Mouse (Mus musculus) limb, embryonic 15.5 days (tissue): Measurements from ENCODE around the gene Olfr1360. TPM values are rescaled to one million over a fixed set of nuclear protein-coding genes. Genes with fewer than 3 reads are reported as not detected.
A peak's percentile ranks its signal among the peaks of the same experiment; 100 is the strongest.

Experiments
- ATAC-seq: fragments of 200-750 bp; cut with Nextera tagmentation; 2 replicates; pipeline ENCODE4 v1.8.0; 2017; ENCODE audit warnings: low read depth, moderate TSS enrichment; ENCODE audit not compliant: insufficient number of reproducible peaks, low FRiP score, low TSS enrichment
- H3K27ac ChIP-seq: fragments of 300-500 bp; sonication (generic); 2 replicates; pipeline ENCODE4 v1.5.1; 2015; ENCODE audit warnings: moderate library complexity, mild to moderate bottlenecking, inconsistent platforms
- H3K27me3 ChIP-seq: fragments of 300-500 bp; sonication (generic); 2 replicates; pipeline ENCODE4 v1.6.1; 2015; ENCODE audit warnings: inconsistent platforms
- H3K36me3 ChIP-seq: fragments of 300-500 bp; sonication (generic); 2 replicates; pipeline ENCODE4 v1.6.1; 2015; ENCODE audit warnings: inconsistent platforms
- H3K4me1 ChIP-seq: fragments of 300-500 bp; sonication (generic); 2 replicates; pipeline ENCODE4 v1.6.1; 2015; ENCODE audit warnings: inconsistent platforms
- H3K4me2 ChIP-seq: fragments of 300-500 bp; sonication (generic); 2 replicates; pipeline ENCODE4 v1.6.1; 2015; ENCODE audit warnings: mild to moderate bottlenecking, inconsistent platforms
- H3K4me3 ChIP-seq: fragments of 300-500 bp; sonication (generic); 2 replicates; pipeline ENCODE4 v1.5.1; 2015; ENCODE audit warnings: mild to moderate bottlenecking, inconsistent platforms
- H3K9ac ChIP-seq: fragments of 300-500 bp; sonication (generic); 2 replicates; pipeline ENCODE4 v1.6.1; 2015; ENCODE audit warnings: inconsistent platforms
- H3K9me3 ChIP-seq: fragments of 300-500 bp; sonication (generic); 2 replicates; pipeline ENCODE4 v1.6.1; 2016; ENCODE audit warnings: inconsistent platforms
- WGBS: fragments of 180-500 bp; shearing (Covaris S2); methylation state at CpG from one replicate; pipeline ENCODE4 v1.1.7; 2015; 5-methylcytosine and 5-hydroxymethylcytosine counted together
- polyA plus RNA-seq: library from polyadenylated mRNA; unstranded; fragments of >200 nt; fragmentation: Nextera tagmentation; extraction: Ambion mirVana; gene quantifications from 2 replicates; pipeline ENCODE4 v1.2.1, GENCODE M21; 2015

Gene Olfr1360
- polyA plus RNA-seq, 1 experiment from 2014 or later = not detected

GRCm38 (mm10) chr13:21715131-21715863, 38.1 kb upstream of the Olfr1360 start:
- H3K4me1 ChIP-seq = peaks cover 22% of the 10 kb centered on the region
- no peaks in the 10 kb centered on the region for H3K9me3 ChIP-seq
- peak overlapping the region; percentile 89 for H3K27ac ChIP-seq
- peak overlapping the region; percentile 69 for H3K4me2 ChIP-seq
- no peak for ATAC-seq
- H3K9ac ChIP-seq = peak overlapping the region; percentile 28; the same call in 1 of the 2 replicates
- H3K36me3 ChIP-seq = no peaks in the 10 kb centered on the region
- no peaks in the 10 kb centered on the region for H3K27me3 ChIP-seq
- H3K4me3 ChIP-seq = peak overlapping the region; percentile 44
- under 1% methylated on average over 22 of the region's 22 CpGs for WGBS

- Histone ChIP-seq H3K36me3 (no peaks in the 10 kb centered on the region), H3K4me2 (peak overlapping the region; percentile 69), H3K9me3 (no peaks in the 10 kb centered on the region), H3K4me1 (peaks cover 22% of the 10 kb centered on the region), H3K9ac (no peak overlapping the region), H3K27ac (peak overlapping the region; percentile 89), H3K27me3 (no peaks in the 10 kb centered on the region), H3K4me3 (peak overlapping the region; percentile 44)
- 2% methylated on average over 7 of the region's 7 CpGs for WGBS
- no peak for ATAC-seq
Measured at GRCm38 (mm10) chr13:21714725-21715124, 37.5 kb upstream of the Olfr1360 start.

- Histone ChIP-seq H3K4me1 (peaks cover 9% of the 10 kb centered on the region), H3K9ac (no peak overlapping the region), H3K27me3 (no peaks in the 10 kb centered on the region), H3K36me3 (no peaks in the 10 kb centered on the region), H3K4me2 (peak overlapping the region; percentile 52), H3K27ac (no peak overlapping the region; the same call in 1 of the 2 replicates), H3K9me3 (no peaks in the 10 kb centered on the region), H3K4me3 (peak overlapping the region; percentile 68)
- no peak for ATAC-seq
- WGBS = 28% methylated on average over 4 of the region's 4 CpGs
Measured at GRCm38 (mm10) chr13:21711698-21712097, 34.5 kb upstream of the Olfr1360 start.

GRCm38 (mm10) chr13:21710821-21711525, 33.8 kb upstream of the Olfr1360 start:
- Histone ChIP-seq H3K4me3 (peak overlapping the region; percentile 68), H3K4me1 (peaks cover 9% of the 10 kb centered on the region), H3K27me3 (no peaks in the 10 kb centered on the region), H3K9me3 (no peaks in the 10 kb centered on the region), H3K9ac (0 out of 2 replicates have a peak overlapping the region, but pooled peaks have one; percentile 18), H3K27ac (peak overlapping the region; percentile 68), H3K36me3 (no peaks in the 10 kb centered on the region), H3K4me2 (peak overlapping the region; percentile 52)
- WGBS = 3% methylated on average over 22 of the region's 22 CpGs
- peak; percentile 81 for ATAC-seq

DNA sequence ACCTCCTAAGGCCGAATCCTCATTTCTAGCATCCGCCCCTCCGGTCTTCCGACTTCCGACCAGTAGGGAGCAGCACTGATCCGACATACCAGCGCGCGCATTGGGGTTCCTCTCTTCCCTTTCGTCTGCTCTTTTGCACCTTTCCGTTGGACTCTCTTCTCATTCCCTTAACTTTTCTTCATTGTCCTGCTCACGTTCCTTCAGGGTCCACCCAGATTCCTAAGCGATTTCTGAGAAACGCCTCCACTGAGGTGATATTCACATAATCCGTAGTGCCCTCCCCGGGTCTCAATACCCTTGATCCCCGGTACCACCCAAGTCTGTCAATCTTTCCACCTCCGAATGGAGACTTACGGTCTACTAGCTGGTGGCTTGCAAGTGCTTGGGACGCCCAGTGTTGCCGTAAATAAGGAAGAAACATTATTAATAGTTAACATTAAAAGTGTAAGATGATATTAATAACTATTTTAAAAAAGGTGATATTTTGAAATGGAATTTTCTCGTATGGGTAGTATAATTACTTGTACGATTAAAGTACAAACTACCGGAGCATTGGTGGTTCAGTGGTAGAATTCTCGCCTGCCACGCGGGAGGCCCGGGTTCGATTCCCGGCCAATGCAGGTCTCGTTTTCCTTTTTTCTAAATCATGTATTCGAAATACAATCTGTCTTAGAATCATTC, 33.0 kb upstream of the Olfr1360 start:
- peak overlapping the region; percentile 30; the same call in 1 of the 2 replicates for H3K4me2 ChIP-seq
- peak overlapping the region; percentile 68 for H3K4me3 ChIP-seq
- no peaks in the 10 kb centered on the region for H3K27me3 ChIP-seq
- under 1% methylated on average over 32 of the region's 32 CpGs for WGBS
- peaks cover 4% of the 10 kb centered on the region for H3K4me1 ChIP-seq
- peak overlapping the region; percentile 91 for H3K27ac ChIP-seq
- H3K36me3 ChIP-seq = no peaks in the 10 kb centered on the region
- no peaks in the 10 kb centered on the region for H3K9me3 ChIP-seq
- ATAC-seq = peak; percentile 83
- H3K9ac ChIP-seq = peak overlapping the region; percentile 44; the same call in 1 of the 2 replicates

DNA sequence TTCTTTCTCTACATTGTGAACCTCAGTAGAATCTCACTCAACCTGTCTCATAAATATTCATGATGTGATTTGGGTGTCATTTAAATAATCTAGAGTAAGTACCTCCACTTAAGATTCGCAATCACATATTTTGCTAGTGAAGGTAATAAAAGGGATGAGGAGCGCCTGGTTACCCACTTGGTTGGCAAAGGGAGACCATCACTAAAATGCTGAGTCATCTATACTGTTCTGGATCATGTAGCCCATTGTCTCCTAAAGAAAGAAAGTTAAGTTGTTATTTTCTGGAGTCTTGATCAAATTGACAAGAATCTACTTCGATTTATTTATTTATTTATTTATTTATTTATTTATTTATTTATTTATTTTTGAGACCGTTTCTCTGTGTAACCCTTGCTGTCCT, 29.5 kb upstream of the Olfr1360 start:
- H3K9ac ChIP-seq = no peak overlapping the region
- H3K9me3 ChIP-seq = no peaks in the 10 kb centered on the region
- WGBS = 73% methylated on average over 4 of the region's 4 CpGs
- H3K4me3 ChIP-seq = no peak overlapping the region
- no peaks in the 10 kb centered on the region for H3K27me3 ChIP-seq
- no peak overlapping the region for H3K4me2 ChIP-seq
- no peaks in the 10 kb centered on the region for H3K36me3 ChIP-seq
- no peak for ATAC-seq
- H3K27ac ChIP-seq = no peak overlapping the region
- no peaks in the 10 kb centered on the region for H3K4me1 ChIP-seq

DNA sequence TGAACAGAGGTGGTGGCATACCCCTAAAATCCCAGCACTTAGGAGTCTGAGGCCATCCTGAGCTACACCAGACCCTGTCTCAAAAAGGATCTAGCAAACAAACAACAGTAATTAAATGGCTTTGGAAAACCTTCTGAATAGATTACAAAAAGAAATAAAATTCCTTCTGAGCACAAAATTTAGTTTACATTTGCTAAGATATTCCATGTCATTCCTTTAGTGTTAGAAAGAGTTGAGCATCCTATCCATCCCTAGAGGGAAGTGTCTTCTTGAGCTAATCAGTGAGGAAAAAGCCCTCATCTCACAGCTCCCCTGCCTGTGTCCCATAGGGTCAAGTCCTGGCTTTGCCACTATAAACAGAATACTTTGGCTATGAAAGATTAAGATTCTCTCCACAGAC, 20.6 kb upstream of the Olfr1360 start, which contains the start of gene Olfr1359:
Gene Olfr1359, plus strand, starts transcription at position 301 of the 400 bp plus-strand sequence.
- no peak within 1 kb of the TSS for H3K9ac ChIP-seq
- H3K4me2 ChIP-seq = no peak within 1 kb of the TSS
- no peaks in the 10 kb centered on the region for H3K4me1 ChIP-seq
- H3K27me3 ChIP-seq = no peaks in the 10 kb centered on the region
- ATAC-seq = no peak
- no peak within 1 kb of the TSS for H3K27ac ChIP-seq
- H3K36me3 ChIP-seq = no peaks in the 10 kb centered on the region
- no peaks in the 10 kb centered on the region for H3K9me3 ChIP-seq
- H3K4me3 ChIP-seq = no peak within 1 kb of the TSS

- H3K27ac ChIP-seq = no peak within 1 kb of the TSS
- no peaks in the 10 kb centered on the region for H3K36me3 ChIP-seq
- no peak for ATAC-seq
- no peaks in the 10 kb centered on the region for H3K4me1 ChIP-seq
- no peaks in the 10 kb centered on the region for H3K9me3 ChIP-seq
- no peak within 1 kb of the TSS for H3K4me2 ChIP-seq
- 59% methylated on average over 2 of the region's 2 CpGs for WGBS
- no peak within 1 kb of the TSS for H3K9ac ChIP-seq
- H3K4me3 ChIP-seq = no peak within 1 kb of the TSS
- no peaks in the 10 kb centered on the region for H3K27me3 ChIP-seq
Measured at GRCm38 (mm10) chr13:21663286-21663685, 13.9 kb downstream of the Olfr1360 start, which contains the start of gene Olfr1361. TSS of gene Olfr1361 (minus strand) at chr13:21663386.

DNA sequence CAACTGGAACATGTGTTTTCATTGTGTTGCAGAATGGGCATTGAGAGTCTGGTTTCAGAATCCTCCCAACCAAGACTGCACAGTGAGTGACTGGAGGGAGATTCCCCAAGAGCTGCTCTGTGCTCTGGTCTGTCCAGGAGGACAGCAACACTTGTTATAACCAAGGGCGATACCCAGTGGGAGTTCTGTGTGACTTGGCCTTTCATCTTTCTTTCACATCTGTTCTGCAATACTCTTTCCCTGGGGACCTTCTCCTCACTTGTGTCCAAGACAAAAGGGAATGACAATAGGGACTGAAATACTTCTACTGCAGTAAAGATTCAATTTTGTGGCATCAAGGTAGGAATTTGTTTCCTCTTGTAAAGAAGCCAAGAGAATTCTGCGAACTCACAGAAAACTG, 34.8 kb downstream of the Olfr1360 start, which contains the start of gene Olfr11:
Gene Olfr11, minus strand, starts transcription at position 101 of the 400 bp plus-strand sequence.
- Histone ChIP-seq H3K36me3 (no peaks in the 10 kb centered on the region), H3K27ac (no peak within 1 kb of the TSS)
- WGBS = 85% methylated on average over 2 of the region's 2 CpGs

More for the DNA sequence above, 34.8 kb downstream of the Olfr1360 start, which contains the start of gene Olfr11:
- no peak within 1 kb of the TSS for H3K9ac ChIP-seq
- H3K9me3 ChIP-seq = no peaks in the 10 kb centered on the region
- no peak for ATAC-seq
- H3K4me3 ChIP-seq = no peak within 1 kb of the TSS
- no peaks in the 10 kb centered on the region for H3K4me1 ChIP-seq
- no peaks in the 10 kb centered on the region for H3K27me3 ChIP-seq
- no peak within 1 kb of the TSS for H3K4me2 ChIP-seq
